Mouse (Mus musculus) CH12.LX (cell line): ENCODE measurements around the gene Rnaseh2c. TPM values are rescaled to one million over a fixed set of nuclear protein-coding genes. Genes with fewer than 3 reads are reported as not detected.

Experiments used
- DNase-seq: peaks from one replicate; pipeline ENCODE4 v3.0.0-alpha.2; 2013; ENCODE audit errors: extremely low read depth
- H3K27ac ChIP-seq: 2 replicates; pipeline ENCODE4 v1.5.1; 2012; ENCODE audit warnings: low read depth, mild to moderate bottlenecking, control low read depth, moderate library complexity; ENCODE audit not compliant: insufficient read depth
- H3K27me3 ChIP-seq: replicated peaks from 2 replicates; pipeline ENCODE3; 2012; ENCODE audit warnings: inconsistent platforms
- H3K36me3 ChIP-seq, 2 experiments: replicated peaks in 1 of 2; 2 replicates each; pipeline versions ENCODE3 to v1.6.1; 2012; ENCODE audit warnings: inconsistent platforms in 1 of 2, low read length in 1 of 2, mild to moderate bottlenecking in 1 of 2, mixed read lengths in 1 of 2, moderate library complexity in 1 of 2; ENCODE audit not compliant: control insufficient read depth in 1 of 2, insufficient read depth in 1 of 2
- H3K4me1 ChIP-seq, 2 experiments: 2 replicates each; pipeline ENCODE4 v1.6.1; 2012; ENCODE audit warnings: inconsistent platforms in 1 of 2, moderate library complexity in 1 of 2; ENCODE audit not compliant: insufficient read depth in 2 of 2, control insufficient read depth in 1 of 2
- H3K4me2 ChIP-seq: 2 replicates; pipeline ENCODE4 v1.6.1; 2012; ENCODE audit warnings: low read depth, mild to moderate bottlenecking, control low read depth; ENCODE audit not compliant: poor library complexity, insufficient read depth, severe bottlenecking
- H3K4me3 ChIP-seq, 3 experiments: fragments of 150-350 bp in 1 of 3; sonication (generic) in 1 of 3; replicated peaks in 1 of 3; 2 replicates each; pipeline versions ENCODE3 to v1.5.1; 2011 to 2012; ENCODE audit warnings: low read depth in 2 of 3, low read length in 2 of 3, mild to moderate bottlenecking in 2 of 3, moderate library complexity in 2 of 3, control low read depth in 1 of 3, improper control_type of control experiment in 1 of 3, inconsistent platforms in 1 of 3, mixed read lengths in 1 of 3; ENCODE audit not compliant: poor library complexity in 1 of 3
- H3K79me2 ChIP-seq: replicated peaks from 2 replicates; pipeline ENCODE4 v1.6.1; 2012; ENCODE audit warnings: mild to moderate bottlenecking, moderate library complexity; ENCODE audit not compliant: control insufficient read depth, poor library complexity, insufficient read depth, severe bottlenecking; ENCODE audit errors: extremely low read depth
- H3K9ac ChIP-seq: 2 replicates; pipeline ENCODE4 v1.6.1; 2012; ENCODE audit warnings: low read depth, mild to moderate bottlenecking, control low read depth, moderate library complexity; ENCODE audit not compliant: insufficient read depth
- H3K9me3 ChIP-seq: replicated peaks from 2 replicates; pipeline ENCODE3; 2012; ENCODE audit warnings: low read length, inconsistent platforms, mixed read lengths
- CHD1 ChIP-seq: IDR thresholded peaks from 2 replicates; pipeline ENCODE4 v1.6.1; 2012; ENCODE audit warnings: low read depth, low read length, improper control_type of control experiment, inconsistent platforms
- CHD2 ChIP-seq: IDR thresholded peaks from 2 replicates; pipeline ENCODE4 v1.6.1; 2011; ENCODE audit warnings: low read length, improper control_type of control experiment
- CTCF ChIP-seq, 2 experiments: IDR thresholded peaks in 1 of 2; conservative IDR thresholded peaks in 1 of 2; 2 replicates each; pipeline ENCODE4 v1.5.1; 2011 to 2012; ENCODE audit warnings: low read depth in 2 of 2, low read length in 2 of 2, improper control_type of control experiment in 1 of 2, inconsistent platforms in 1 of 2, mild to moderate bottlenecking in 1 of 2, moderate library complexity in 1 of 2
- E2F4 ChIP-seq: IDR thresholded peaks from 2 replicates; pipeline ENCODE4 v1.6.1; 2011; ENCODE audit warnings: low read depth, low read length, improper control_type of control experiment; ENCODE audit not compliant: insufficient replicate concordance
- EP300 ChIP-seq: IDR thresholded peaks from 2 replicates; pipeline ENCODE4 v1.6.1; 2011; ENCODE audit warnings: low read length, improper control_type of control experiment
- ETS1 ChIP-seq: conservative IDR thresholded peaks from 2 replicates; pipeline ENCODE4 v1.6.1; 2012; ENCODE audit warnings: low read depth, mild to moderate bottlenecking, inconsistent platforms, low read length, improper control_type of control experiment, moderate library complexity
- HCFC1 ChIP-seq: IDR thresholded peaks from 2 replicates; pipeline ENCODE4 v1.6.1; 2012; ENCODE audit warnings: low read depth, mild to moderate bottlenecking, inconsistent platforms, low read length, improper control_type of control experiment
- JUN ChIP-seq: IDR thresholded peaks from 2 replicates; pipeline ENCODE4 v1.6.1; 2011; ENCODE audit warnings: low read depth, mild to moderate bottlenecking, low read length, improper control_type of control experiment, moderate library complexity; ENCODE audit not compliant: insufficient read depth
- JUND ChIP-seq: conservative IDR thresholded peaks from 2 replicates; pipeline ENCODE4 v1.6.1; 2011; ENCODE audit warnings: low read depth, low read length, improper control_type of control experiment
- MAX ChIP-seq: IDR thresholded peaks from 2 replicates; pipeline ENCODE4 v1.6.1; 2011; ENCODE audit warnings: low read length, improper control_type of control experiment
- MAZ ChIP-seq: IDR thresholded peaks from 2 replicates; pipeline ENCODE4 v1.6.1; 2012; ENCODE audit warnings: low read depth, mild to moderate bottlenecking, inconsistent platforms, low read length, improper control_type of control experiment, moderate library complexity
- MEF2A ChIP-seq: IDR thresholded peaks from 2 replicates; pipeline ENCODE4 v1.6.1; 2014; ENCODE audit warnings: low read depth, mild to moderate bottlenecking, inconsistent platforms, low read length, improper control_type of control experiment, borderline replicate concordance
- MYC ChIP-seq: IDR thresholded peaks from 2 replicates; pipeline ENCODE4 v1.6.1; 2011; ENCODE audit warnings: low read depth, mild to moderate bottlenecking, improper control_type of control experiment, low read length
- NELFE ChIP-seq: IDR thresholded peaks from 2 replicates; pipeline ENCODE4 v1.6.1; 2011; ENCODE audit warnings: low read depth, low read length, improper control_type of control experiment
- NRF1 ChIP-seq: IDR thresholded peaks from 2 replicates; pipeline ENCODE4 v1.6.1; 2014; ENCODE audit warnings: low read depth, mild to moderate bottlenecking, inconsistent platforms, low read length, improper control_type of control experiment, moderate library complexity
- PAX5 ChIP-seq: IDR thresholded peaks from 2 replicates; pipeline ENCODE4 v1.6.1; 2012; ENCODE audit warnings: low read length, inconsistent platforms, mixed read lengths
- POLR2A ChIP-seq: IDR thresholded peaks from 2 replicates; pipeline ENCODE4 v1.6.1; 2011; ENCODE audit warnings: low read depth, mild to moderate bottlenecking, improper control_type of control experiment, low read length
- POLR2AphosphoS2 ChIP-seq: IDR thresholded peaks from 2 replicates; pipeline ENCODE4 v1.6.1; 2011; ENCODE audit warnings: low read depth, low read length, improper control_type of control experiment
- RCOR1 ChIP-seq: conservative IDR thresholded peaks from 2 replicates; pipeline ENCODE4 v1.6.1; 2012; ENCODE audit warnings: low read depth, mild to moderate bottlenecking, inconsistent platforms, low read length, improper control_type of control experiment
- SIN3A ChIP-seq: IDR thresholded peaks from 2 replicates; pipeline ENCODE4 v1.6.1; 2012; ENCODE audit warnings: low read length, improper control_type of control experiment, inconsistent platforms
- SMC3 ChIP-seq: IDR thresholded peaks from 2 replicates; pipeline ENCODE4 v1.6.1; 2011; ENCODE audit warnings: low read depth, low read length, improper control_type of control experiment
- TBP ChIP-seq: conservative IDR thresholded peaks from 2 replicates; pipeline ENCODE4 v1.6.1; 2011; ENCODE audit warnings: low read depth, low read length, improper control_type of control experiment
- USF2 ChIP-seq: conservative IDR thresholded peaks from 2 replicates; pipeline ENCODE4 v1.6.1; 2011; ENCODE audit warnings: low read depth, low read length, improper control_type of control experiment
- ZC3H11A ChIP-seq: IDR thresholded peaks from 2 replicates; pipeline ENCODE4 v1.6.1; 2012; ENCODE audit warnings: low read depth, mild to moderate bottlenecking, inconsistent platforms, low read length, improper control_type of control experiment
- ZKSCAN1 ChIP-seq: IDR thresholded peaks from 2 replicates; pipeline ENCODE4 v1.6.1; 2012; ENCODE audit warnings: low read depth, inconsistent platforms, low read length, improper control_type of control experiment, borderline replicate concordance
- ZMIZ1 ChIP-seq: IDR thresholded peaks from 2 replicates; pipeline ENCODE4 v1.6.1; 2012; ENCODE audit warnings: low read depth, mild to moderate bottlenecking, inconsistent platforms, low read length, improper control_type of control experiment
- dilution Hi-C: fragments of 300-500 bp; cut with MboI; formaldehyde crosslinking; loops from 2 replicates; pipeline ENCODE4 v1.14.3; 2020; ENCODE audit warnings: low sequenced_read_pairs; ENCODE audit not compliant: extremely low pct_unique_long_range_greater_than_20kb, extremely low pct_ligation_motif_present
- in situ Hi-C: fragments of 300-500 bp; cut with MboI; formaldehyde crosslinking; loops from 3 replicates; pipeline ENCODE4 v1.14.3; 2019; ENCODE audit warnings: low sequenced_read_pairs, low pct_ligation_motif_present, low pct_unique_long_range_greater_than_20kb, mixed read lengths
- polyA plus RNA-seq: library from polyadenylated mRNA; unstranded; fragments of >175 nt; gene quantifications from 2 replicates; pipeline ENCODE4 v1.2.1, GENCODE M21; 2012; ENCODE audit warnings: low read depth; ENCODE audit not compliant: insufficient read length
- total RNA-seq, 2 experiments: library from RNA; depleted of rRNA; stranded (reverse); fragments of 300-350 nt in 1 of 2; fragments of >200 nt in 1 of 2; gene quantifications; 2 replicates each; pipeline ENCODE4 v1.2.3; 2012 to 2014

The Rnaseh2c gene
- total and polyA plus RNA-seq, 3 experiments, result 54.2 to 124 (median 79.0) TPM

GRCm38 (mm10) chr19:5554212-5554611, 47.5 kb upstream of the Rnaseh2c start:
- Histone ChIP-seq H3K4me2 (no peak overlapping the region), H3K4me1 (peaks cover 0 to 7% of the 10 kb centered on the region in 2 experiments; a peak in 2 of 4 replicates), H3K9me3 (no peaks in the 10 kb centered on the region), H3K79me2 (no peaks in the 10 kb centered on the region), H3K36me3 (no peaks in the 10 kb centered on the region), H3K4me3 (no peak overlapping the region), H3K27ac (no peak overlapping the region), H3K9ac (no peak overlapping the region), H3K27me3 (peaks cover 68% of the 10 kb centered on the region)
- dilution Hi-C loops (no loop called here), in situ Hi-C loops (no loop called here)
- TF ChIP-seq HCFC1 (no peak), CHD2 (no peak), POLR2AphosphoS2 (no peak), JUN (no peak), MYC (no peak), CTCF (conservative IDR thresholded peaks at IDR 0.05 in 1 of 2, IDR thresholded peaks at IDR 0.05 in 1 of 2; ENCODE audit: low read depth in 2 of 2, low read length in 2 of 2) (no peak), MAX (no peak), SIN3A (no peak), POLR2A (no peak), USF2 (no peak), E2F4 (no peak), MAZ (no peak), NELFE (no peak)
- DNase-seq, result no peak

GRCm38 (mm10) chr19:5558169-5558568, 43.5 kb upstream of the Rnaseh2c start:
- Histone ChIP-seq H3K4me3 (no peak overlapping the region), H3K27me3 (peaks cover 79% of the 10 kb centered on the region), H3K9ac (no peak overlapping the region), H3K4me2 (no peak overlapping the region), H3K36me3 (no peaks in the 10 kb centered on the region), H3K9me3 (peaks cover 18% of the 10 kb centered on the region), H3K79me2 (no peaks in the 10 kb centered on the region), H3K27ac (no peak overlapping the region), H3K4me1 (no peaks in the 10 kb centered on the region; a peak in 1 of 4 replicates)
- in situ Hi-C loops (no loop called here), dilution Hi-C loops (no loop called here)
- no peak for TF ChIP-seq ETS1
- no peak for DNase-seq

GRCm38 (mm10) chr19:5558770-5559169, 42.9 kb upstream of the Rnaseh2c start:
- in situ Hi-C loops (no loop called here), dilution Hi-C loops (no loop called here)
- Histone ChIP-seq H3K79me2 (no peaks in the 10 kb centered on the region), H3K9ac (no peak overlapping the region), H3K4me3 (no peak overlapping the region), H3K4me2 (no peak overlapping the region), H3K4me1 (no peaks in the 10 kb centered on the region), H3K9me3 (peaks cover 18% of the 10 kb centered on the region), H3K36me3 (no peaks in the 10 kb centered on the region), H3K27me3 (peaks cover 74% of the 10 kb centered on the region), H3K27ac (no peak overlapping the region)
- DNase-seq, result no peak
- TF ChIP-seq ZKSCAN1 (no peak), JUND (no peak), PAX5 (no peak), TBP (no peak), POLR2A (no peak), EP300 (no peak), CHD1 (no peak), MAZ (no peak), SMC3 (no peak), RCOR1 (no peak), CHD2 (no peak), NRF1 (no peak), SIN3A (no peak), ZC3H11A (no peak), NELFE (no peak), MEF2A (no peak), POLR2AphosphoS2 (no peak), USF2 (no peak), ZMIZ1 (no peak)
